Mouse (Mus musculus) heart, adult 8-10 months (tissue): Measurements from ENCODE around the gene Rpl18a. TPM values are rescaled to one million over a fixed set of nuclear protein-coding genes. Genes with fewer than 3 reads are reported as not detected.

Experiments
- DNase-seq: peaks from one replicate; pipeline ENCODE4 v3.0.0; 2022; ENCODE audit warnings: low spot score
- total RNA-seq, 4 experiments: library from RNA; stranded (reverse); gene quantifications; 2 replicates each; pipeline ENCODE4 v1.2.4; 2022

The Rpl18a gene
- total RNA-seq, result 1,000 to 10,000 TPM in 2 of 4 experiments, 100 to 1,000 TPM in 2; 938 to 1,102 (median 988) TPM

GRCm38 (mm10) chr8:70897021-70897680, at the start of gene Rpl18a:
Gene Rpl18a (minus strand): TSS chr8:70897412.
- peak; percentile 99 for DNase-seq

GRCm38 (mm10) chr8:70943187-70943586, 46.0 kb upstream of the Rpl18a start:
- DNase-seq, result no peak

- no peak for DNase-seq
These were observed 44.3 kb upstream of the Rpl18a start for GRCm38 (mm10) chr8:70941478-70941877.

DNA sequence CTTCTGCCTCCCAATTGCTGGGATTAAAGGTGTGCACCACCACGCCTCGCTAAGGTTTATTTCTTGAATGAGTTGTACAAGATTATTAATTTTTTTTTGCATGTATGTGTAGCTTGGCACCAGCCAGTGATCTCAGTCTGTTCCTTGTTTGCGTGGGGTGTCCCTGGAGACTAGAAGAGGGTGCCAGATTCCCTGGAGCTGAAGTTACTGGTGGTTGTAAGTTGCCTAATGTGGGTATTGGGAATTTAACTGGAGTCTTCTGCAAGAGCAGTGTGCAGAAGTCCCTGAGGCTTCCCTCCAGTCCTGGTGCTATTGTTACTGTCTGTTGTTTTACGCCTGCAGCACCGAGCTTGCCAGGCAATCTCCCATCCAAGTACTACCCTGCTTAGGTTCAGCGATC, 40.0 kb upstream of the Rpl18a start:
- DNase-seq, result no peak

DNA sequence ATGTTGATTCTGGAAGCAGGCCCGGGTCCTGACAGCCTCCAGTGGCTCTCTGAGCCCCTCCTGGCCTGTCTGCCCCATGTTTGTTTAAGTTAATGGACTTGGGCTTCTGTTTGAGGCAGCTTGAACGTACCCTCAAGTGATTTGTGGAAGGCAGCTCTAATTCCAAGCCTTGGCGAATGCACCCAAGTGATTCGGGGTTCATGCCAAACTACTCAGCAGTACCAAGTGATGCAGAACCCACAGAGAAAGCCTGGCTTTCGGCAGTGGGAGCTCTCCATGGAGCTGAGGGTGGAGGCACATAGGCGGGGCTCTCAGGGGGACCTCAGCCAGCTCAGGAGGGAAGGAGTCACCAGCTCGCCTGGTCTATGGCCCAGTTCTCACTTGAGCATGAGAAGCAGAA, 37.6 kb upstream of the Rpl18a start:
- no peak for DNase-seq

GRCm38 (mm10) chr8:70933036-70933435, 35.8 kb upstream of the Rpl18a start:
- DNase-seq, result no peak

DNA sequence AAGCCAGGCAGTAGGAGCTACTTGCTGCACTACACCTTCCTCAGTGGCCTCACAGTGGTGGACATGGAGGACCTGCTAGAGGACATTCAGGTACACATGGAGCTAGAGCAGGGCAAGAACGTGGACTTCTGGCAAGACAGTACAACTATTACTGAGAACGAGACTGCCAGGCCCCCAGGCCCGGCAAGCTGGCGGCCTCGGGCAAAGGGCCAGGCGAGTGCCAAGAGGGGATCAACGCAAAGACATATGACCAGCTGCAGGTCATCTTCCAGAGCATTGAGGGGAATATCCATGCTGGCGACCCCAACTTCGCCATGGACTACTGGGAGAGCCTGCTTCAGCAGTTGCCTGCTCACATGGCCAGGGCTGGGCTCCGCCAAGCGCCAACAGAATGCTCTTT, 34.5 kb upstream of the Rpl18a start:
- no peak for DNase-seq

DNA sequence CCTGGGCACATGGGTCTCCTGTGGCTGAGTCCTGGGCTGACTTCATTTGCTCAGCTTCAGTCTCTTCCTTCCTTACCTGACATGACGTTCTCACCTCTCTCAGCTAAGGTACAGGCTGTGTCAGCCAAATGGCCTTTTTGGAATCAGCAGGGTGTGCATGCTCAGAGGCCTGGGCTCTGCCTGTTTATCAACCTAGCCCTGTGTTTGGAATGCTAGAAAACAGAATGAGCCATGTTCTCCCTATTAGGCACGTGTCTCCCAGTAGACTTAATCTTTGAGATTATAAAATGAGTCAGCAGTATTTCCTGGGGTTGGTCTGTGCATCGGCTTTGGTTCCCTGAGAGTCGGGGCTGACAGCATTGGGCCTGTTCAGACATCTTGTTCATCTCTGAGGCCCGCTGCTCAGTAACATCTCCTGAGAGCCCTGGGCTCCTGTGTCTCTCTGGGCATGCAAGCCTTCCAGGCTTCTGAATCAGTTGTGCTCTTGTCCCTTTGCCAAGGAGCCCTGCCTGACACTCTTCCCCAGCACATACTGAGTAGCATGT, 31.6 kb upstream of the Rpl18a start:
- DNase-seq, result peak; percentile 25

DNA sequence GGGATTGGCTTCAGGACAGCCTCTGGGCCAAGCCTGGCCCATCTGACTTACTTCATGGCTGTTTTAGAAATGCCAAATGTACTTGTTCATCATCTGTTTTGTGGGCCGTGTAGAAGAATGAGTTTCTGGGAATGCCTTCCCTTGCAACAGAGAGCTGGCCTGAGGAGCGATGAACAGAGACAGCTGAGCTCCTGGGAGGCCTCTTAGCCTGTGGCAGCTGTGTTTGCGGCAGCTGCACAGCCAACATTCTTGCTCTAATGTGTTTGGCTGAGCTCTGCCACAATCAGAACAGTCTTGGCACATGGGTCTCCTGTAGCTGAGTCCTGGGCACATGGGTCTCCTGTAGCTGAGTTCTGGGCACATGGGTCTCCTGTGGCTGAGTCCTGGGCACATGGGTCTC, 30.9 kb upstream of the Rpl18a start:
- no peak for DNase-seq

DNA sequence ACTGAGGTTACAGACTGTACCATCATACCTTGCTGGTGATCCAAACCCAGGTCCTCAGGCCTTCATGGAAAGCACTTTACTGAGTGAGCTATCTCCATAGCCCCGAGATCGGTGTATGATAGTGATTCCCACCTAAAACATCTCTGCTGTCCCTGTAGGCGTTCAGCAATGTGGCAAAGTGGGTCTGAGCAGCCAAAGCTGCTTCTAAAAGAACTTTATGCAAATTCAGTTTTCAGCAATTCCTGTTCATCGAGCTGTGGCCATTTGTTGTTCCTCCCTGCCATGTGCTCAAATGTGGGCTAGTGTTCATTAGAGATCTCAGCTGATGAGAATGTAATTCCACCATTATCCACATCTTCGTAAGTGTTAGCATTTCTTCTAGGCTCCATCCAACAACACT, 29.2 kb upstream of the Rpl18a start:
- DNase-seq, result no peak

DNA sequence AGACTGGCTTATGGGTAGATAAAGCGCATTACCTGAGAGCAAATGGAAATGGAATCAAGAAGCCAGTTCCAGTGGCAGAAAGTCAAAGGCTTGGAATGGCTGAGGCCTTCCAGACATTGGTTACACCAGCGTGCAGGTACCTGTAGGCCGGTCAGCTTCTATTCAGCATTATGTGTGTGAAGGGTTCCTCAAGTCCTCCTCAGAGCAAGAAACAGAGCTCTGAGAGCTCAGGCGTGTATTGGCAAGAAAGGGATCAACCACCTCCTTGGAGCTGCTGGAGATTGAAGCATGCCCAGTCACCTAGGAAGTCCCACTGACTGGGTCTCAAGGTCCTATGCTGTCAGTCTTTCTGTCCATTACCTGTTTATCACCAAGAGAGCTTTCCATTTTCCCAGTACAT, 28.5 kb upstream of the Rpl18a start:
- no peak for DNase-seq

DNA sequence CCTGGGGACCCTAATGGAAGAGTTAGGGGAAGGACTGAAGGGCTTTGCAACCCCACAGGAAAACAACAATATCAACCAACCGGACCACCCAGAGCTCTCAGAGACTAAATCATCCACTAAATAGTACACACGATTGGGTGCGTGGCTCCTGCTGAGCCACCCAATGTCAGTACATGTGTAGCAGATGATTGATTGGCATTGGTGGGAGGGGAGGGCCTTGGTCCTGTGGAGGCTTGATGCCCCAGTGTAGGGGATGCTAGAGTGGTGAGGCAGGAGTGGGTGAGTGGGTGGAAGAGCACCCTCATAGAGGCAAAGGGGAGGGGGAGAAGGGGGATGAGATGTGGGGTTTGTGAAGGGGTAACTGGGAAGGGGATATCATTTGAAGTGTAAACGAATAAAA, 26.9 kb upstream of the Rpl18a start:
- no peak for DNase-seq

GRCm38 (mm10) chr8:70920049-70920922, 23.1 kb upstream of the Rpl18a start:
- no peak for DNase-seq

GRCm38 (mm10) chr8:70914704-70915103, 17.5 kb upstream of the Rpl18a start:
- DNase-seq, result no peak

DNA sequence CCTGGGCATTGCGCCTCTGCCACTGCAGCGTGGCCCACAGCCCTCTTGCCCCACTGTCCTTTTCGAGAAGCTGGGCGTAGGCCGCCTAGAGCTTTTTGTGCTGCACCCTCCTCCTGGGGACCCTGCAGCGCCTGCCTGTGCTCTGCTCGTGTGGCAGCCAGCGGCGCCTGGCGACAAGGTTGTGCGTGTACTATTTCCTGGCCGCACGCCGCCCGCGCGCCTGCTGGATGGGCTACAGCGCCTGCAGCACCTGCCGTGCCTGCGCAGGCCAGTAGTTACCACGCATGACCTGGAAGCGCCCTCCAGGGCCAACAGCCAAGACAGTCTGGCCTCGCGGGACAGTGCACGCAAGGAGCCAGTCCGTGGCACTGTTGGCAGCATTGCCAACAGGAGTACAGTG, 16.3 kb upstream of the Rpl18a start:
- no peak for DNase-seq

GRCm38 (mm10) chr8:70912955-70913354, 15.7 kb upstream of the Rpl18a start:
- DNase-seq, result no peak

DNA sequence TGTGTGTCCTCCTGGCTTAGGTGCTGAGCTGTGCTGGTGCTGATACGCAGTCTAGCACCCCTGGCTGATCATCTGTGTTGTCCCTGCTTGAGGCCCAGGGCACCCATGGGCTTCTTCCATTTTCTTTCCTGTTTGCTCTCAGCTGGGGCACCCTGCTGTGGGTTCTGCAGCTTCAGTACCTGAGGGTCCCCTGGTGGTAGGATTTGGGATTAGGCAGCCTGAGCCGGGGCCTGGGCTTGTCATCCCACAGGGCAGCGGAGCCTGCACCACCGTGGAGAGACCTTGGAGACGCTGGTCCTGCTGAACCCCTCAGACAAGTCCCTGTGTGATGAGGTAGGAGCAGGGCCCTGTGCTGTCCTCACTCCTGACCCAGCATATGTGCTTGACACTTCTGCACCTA, 14.4 kb upstream of the Rpl18a start:
- no peak for DNase-seq

DNA sequence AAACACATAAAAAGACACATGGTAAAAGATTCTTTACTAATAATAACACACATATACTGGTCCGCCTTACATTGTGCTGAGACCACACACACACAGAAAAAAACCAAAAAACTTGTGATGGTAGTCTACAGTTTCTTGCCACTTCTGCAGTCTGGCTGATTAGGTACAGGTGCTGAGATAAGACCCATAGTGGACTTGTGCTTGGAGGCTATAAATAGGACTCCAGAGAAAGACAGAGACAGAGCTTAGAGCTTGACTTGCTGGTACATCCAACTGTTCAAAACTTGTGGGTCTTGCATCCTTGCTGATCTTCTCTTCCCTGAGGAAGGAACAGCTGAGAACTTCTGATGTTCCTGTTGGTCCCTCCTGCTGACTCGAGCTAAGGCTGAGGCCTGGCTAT, 10.3 kb upstream of the Rpl18a start:
- no peak for DNase-seq

DNA sequence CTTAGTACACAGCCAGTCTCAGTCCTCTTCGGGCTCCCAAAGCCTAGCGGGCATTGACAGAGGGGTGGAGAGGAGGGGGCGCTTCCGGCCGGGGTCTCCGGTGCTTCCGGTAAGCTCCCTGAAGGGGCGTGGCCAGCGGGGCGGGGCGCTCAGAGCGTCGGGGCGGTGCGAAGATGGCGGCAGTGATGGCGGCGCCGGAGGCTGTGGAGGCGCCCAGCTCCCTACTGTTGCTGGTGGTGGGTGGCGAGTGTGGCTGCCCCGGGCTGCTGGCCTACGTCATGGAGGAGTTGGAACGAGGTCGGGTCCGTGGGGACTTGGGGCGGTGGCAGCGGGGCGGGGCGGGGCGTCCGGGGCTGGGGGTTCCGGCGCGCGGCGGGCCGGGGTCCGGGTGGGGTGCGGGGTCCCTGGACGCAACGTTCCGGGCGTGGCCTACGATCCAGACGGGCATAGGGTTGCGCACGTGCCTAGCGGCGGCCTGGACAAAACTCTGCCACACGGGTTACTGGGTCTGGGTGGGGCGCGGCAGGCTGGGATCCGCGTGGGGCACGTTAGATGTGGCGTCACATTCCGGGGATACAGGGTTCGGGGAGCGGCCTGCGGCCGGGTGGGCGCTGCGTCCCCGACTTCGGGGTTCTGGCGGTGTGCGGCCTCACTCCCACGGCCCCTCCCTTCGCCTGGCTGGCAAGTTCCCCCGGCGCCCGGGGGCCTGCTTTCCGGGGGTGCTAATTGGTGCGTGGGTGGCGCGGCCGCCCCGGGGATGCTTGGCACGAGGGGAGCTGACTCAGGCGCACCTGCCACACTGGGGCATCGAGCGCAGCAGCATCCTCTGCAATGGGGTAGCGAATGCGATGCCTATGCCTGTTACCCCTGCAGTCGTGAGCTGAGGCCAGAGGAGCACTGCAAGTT, 8.9 kb upstream of the Rpl18a start, which contains the start of gene Map1s:
Gene Map1s, plus strand, starts transcription at position 102 of the 906 bp plus-strand sequence.
- DNase-seq, result peak; percentile 40

DNA sequence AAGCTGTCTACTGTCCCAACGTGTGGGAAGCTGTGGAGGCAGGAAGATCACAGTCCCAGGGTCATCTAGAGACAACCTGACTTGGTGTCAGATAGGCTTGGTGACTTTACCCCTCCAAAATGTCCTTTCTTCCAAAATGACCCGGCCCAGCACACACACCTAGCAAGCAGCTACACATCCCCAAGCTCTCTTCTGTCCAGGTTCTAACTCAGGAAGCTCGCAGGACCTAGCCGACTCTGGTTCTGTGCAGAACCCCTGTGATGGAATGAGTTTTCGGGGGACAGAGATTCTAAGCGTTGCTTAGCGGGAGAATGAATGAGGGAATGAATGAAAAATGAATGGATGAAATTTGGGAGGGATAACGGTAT, 8.2 kb upstream of the Rpl18a start:
- DNase-seq, result no peak

GRCm38 (mm10) chr8:70904532-70904931, 7.3 kb upstream of the Rpl18a start:
- peak; percentile 75 for DNase-seq

DNA sequence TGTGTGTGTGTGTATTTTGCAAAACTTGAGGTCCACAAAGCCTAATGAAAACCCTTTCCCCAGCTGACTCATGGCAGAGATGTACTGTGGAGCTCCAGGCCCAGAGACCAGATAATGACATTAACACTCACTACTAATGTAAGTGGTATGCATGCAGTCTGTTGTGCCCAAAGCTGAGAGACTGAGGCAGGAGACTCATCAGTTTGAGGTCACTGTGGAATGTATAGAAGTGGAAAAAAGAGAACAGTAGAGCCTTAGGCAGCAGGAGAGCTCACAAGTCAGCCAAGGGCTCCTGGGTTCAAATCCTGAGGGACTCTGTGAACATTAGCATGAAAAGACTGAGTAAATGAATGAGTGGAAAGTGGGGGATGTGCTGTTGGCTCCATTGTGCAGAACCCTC, 6.4 kb upstream of the Rpl18a start:
- no peak for DNase-seq
